Mouse (Mus musculus): Measurements from ENCODE around the gene Fam71b.

GRCm38 (mm10) chr11:46377819-46378782, 18.3 kb upstream of the Fam71b start:
- no peak for TF ChIP-seq ZC3H11A (IDR thresholded peaks at IDR 0.05; ENCODE audit: borderline replicate concordance, low read depth, low read length)
- no peak for TF ChIP-seq ZNF384 (IDR thresholded peaks at IDR 0.05; ENCODE audit: low read depth, low read length)
- TF ChIP-seq MAFK (IDR thresholded peaks at IDR 0.05; ENCODE audit: insufficient read depth, low read depth, low read length) = no peak
